Mouse (Mus musculus) right cerebral cortex, postnatal 25 days (tissue): ENCODE measurements around the gene Slc16a14.
A peak's percentile ranks its signal among the peaks of the same experiment; 100 is the strongest.
"Not testable (repeated sequence)": the region's sequence is repeated elsewhere in the genome, so short reads cannot be mapped to it uniquely, and the experiment has no call there.

ENCODE experiments used
- DNase-seq: peaks from one replicate; pipeline ENCODE4 v3.0.0; 2022

Gene Slc16a14

GRCm38 (mm10) chr1:84934503-84935333, at the start of gene Slc16a14:
Gene Slc16a14, minus strand, starts transcription at chr1:84935134.
- DNase-seq: peak; percentile 65

DNA sequence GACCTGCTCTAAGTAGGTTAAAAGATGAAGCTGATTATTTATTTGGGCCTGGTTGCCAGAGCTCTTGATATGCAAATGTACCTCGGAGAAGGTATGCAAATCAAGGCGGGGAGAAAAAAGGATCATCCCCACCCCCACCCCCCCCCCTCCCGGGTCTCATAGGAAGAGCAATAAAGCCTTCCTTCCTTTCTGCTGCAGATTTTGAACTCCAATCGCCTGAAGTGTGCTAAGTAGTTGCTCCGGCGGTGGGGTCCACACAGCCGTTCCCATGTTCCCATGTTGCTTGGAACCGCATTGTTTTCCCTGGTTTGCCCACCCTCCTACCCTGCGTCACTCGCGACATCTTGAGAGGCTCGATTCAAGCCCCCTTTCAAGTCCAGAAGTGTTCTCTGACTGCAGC, 26.8 kb upstream of the Slc16a14 start:
- DNase-seq: not testable (repeated sequence)

GRCm38 (mm10) chr1:84957713-84958112, 22.8 kb upstream of the Slc16a14 start:
- not testable (repeated sequence) for DNase-seq

- DNase-seq: not testable (repeated sequence)
Observed at GRCm38 (mm10) chr1:84956771-84957170, 21.8 kb upstream of the Slc16a14 start.

DNA sequence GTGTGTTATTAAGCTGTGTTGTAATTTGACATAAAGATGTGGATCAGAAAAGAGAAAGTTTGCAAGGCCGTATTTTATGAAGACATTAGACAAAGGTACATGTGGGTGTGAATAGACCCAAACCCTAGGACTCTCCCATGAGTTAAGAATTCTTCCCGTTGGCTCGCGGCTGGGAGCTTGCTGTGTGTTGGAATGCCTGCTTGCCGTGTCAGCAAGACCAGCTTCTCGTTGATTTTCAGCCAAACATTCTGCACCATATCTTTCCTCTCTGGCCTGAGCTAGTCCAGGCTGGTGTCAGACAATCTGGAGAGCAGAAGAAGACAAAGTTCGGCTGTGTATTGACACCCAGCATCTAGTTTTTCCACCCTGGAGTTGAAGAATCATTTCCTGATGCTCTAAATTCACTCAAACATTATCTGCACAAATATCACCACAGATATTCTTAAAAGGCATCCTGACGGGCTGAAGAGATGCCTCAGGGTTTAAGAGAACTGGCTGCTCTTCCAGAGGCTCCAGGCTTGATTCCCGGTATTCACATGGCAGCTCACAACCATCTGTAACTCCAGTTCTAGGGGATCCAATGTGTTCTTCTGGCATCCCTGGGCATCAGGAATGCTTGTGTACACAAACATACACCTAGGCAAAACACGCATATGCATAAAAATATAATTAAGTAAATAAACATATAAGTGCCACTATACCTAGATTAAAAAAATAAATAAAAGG, 17.7 kb upstream of the Slc16a14 start:
- no peak for DNase-seq

DNA sequence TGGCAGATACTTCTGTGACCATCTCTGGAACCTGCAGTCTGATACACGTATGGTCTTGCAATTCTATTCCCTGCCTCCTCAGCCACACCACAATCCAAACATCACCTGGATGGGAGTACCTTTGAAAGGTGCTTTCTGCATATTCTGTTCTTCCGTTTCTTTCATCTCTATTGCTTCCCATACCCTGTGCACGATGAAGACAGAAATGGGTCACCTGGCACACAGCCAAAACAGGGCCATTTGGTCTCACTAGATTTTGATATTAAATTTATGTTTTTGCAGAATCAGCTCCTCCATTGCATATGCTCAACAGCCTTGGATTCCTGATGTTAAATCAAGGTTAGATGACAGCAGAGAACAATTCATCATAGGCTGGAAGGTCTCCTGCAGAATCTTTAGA, 16.6 kb upstream of the Slc16a14 start:
- DNase-seq: no peak

GRCm38 (mm10) chr1:84947390-84947789, 12.5 kb upstream of the Slc16a14 start:
- no peak for DNase-seq

GRCm38 (mm10) chr1:84945950-84946349, 11.0 kb upstream of the Slc16a14 start:
- DNase-seq: no peak

DNA sequence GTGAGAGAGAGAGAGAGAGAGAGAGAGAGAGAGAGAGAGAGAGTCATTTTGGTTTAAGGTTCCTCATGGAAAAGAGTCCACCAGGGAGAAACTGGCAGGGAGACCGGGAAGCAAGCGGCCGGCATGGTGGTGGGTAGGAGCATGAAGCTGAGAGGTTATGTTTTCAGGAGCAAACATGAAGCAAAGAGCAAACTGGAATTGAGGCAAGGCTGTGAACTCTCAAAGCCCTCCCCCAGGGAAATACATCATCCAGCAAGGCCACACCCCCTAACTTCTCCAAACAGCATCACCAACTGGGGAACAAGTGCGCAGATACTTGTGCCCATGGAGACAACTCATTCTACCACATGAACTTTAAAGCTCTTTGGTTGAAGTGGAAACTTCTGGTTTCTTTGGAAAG, 8.6 kb upstream of the Slc16a14 start:
- no peak for DNase-seq

DNA sequence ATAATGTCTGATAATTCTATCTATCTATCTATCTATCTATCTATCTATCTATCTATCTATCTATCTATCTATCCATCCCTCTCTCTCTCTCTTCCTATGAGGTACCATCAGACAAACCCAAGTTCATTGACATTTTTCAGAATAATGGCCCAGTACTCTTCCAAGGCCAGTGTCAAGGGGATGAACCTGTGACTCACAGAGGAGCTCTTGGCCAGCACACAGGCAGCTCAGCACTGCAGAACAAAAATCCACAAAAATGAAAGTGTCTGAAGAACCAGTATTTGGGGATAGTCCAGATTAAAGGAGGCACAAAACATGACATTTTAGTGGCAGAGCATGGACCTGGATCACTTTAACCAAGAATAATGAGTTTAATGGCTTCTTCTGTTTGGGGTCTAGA, 7.7 kb upstream of the Slc16a14 start:
- DNase-seq: no peak

DNA sequence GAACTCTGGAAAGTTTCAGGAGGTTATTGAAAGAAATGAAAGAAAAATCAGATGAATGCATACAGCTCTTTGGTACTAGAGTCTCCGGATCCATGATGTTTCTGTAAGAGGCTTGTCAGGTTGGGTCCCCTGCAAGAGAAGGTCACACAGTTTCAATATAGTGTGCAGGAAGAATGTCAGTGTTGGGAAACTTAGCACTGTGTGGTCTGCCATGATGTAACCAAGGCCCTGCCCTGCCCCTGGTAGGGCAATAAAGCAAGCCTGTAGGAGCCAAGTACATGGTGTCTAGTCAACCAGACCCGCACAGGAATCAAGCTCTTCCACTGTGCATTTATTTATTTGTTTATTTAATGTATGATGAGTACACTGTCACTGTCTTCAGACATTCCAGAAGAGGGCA, 5.4 kb upstream of the Slc16a14 start:
- no peak for DNase-seq

DNA sequence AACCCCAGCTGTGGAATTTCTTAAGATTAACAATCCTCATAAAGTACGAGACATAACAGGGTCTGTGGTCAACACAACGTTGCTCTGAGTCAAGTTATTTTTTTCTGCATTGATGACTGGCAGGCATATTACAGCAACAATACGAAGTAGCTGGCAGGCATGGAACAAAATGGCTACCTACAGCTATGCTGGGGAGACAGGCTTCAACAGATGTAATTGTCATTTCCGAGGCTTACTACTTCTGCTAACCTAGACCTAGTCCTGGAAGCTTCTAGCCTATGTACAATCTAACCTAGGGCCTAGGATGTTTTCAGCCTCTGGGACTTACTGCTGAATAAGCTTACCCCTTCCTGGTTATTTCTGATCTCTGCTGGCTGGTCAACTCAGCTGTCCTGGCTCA, 4.5 kb upstream of the Slc16a14 start:
- DNase-seq: no peak

GRCm38 (mm10) chr1:84936716-84937510, 2.0 kb upstream of the Slc16a14 start:
- DNase-seq: no peak

DNA sequence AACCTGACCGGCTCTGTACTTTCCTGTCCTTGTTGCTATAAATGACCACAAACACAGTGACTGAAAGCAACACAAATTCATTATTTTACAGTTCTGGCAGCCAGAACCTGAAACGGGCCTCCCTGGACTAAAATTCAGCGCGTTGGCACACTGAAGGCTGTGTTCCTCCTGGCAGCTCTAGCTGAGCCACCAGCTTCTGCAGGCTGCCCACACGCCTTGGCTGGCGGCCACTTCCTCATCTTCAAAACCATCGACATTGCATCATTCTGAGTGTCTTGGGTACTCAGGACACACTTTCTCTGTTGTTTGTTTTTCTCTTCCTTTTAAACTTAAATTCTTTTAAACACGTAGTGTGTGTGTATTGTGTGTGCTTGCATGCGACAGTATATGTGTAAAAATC, 734 bp upstream of the Slc16a14 start:
- peak; percentile 83 for DNase-seq

GRCm38 (mm10) chr1:84934151-84934502, 807 bp downstream of the Slc16a14 start:
- DNase-seq: no peak

GRCm38 (mm10) chr1:84933472-84934150, 1.3 kb downstream of the Slc16a14 start:
- DNase-seq: peak; percentile 77

DNA sequence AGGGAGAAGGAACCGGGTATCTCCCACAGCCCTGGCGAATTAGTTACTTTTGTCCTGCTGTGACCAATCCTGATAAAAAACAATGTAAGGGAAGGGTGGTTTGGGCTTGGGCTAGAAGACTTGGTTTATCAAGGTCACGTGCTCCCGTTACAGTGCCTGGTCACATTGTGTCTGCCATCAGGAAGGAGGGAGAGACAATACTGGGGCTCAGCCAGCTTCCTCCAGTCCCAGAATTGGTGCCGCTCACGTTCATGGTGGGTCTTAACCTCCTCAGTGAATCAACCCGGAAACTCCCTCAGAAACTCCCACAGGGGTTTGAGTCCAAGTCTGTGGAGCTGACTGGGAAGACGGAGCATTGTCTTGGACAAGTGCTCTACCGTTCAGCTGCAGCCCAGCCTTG, 9.3 kb downstream of the Slc16a14 start:
- no peak for DNase-seq

- DNase-seq: no peak
Observed at GRCm38 (mm10) chr1:84924134-84924533, 10.8 kb downstream of the Slc16a14 start.

- no peak for DNase-seq
Observed at GRCm38 (mm10) chr1:84923432-84923831, 11.5 kb downstream of the Slc16a14 start.

DNA sequence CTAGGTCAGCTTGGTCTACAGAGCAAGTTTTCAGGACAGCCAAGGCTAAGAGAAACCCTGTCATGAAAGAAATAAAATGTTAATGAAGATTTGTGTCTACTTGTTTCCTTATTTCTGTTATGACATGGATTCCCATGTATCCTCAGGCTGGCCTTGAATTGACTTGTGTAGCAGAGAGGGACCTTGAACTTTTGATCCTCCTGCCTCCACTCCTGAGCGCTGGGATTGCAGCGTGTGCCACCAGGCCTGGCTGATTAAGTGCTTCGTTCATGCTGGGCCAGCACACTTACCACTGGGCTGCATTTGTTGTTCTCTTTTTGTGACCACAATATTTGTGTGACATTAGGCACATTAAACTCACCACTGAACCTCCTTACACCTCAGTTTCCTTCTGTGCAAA, 16.1 kb downstream of the Slc16a14 start:
- no peak for DNase-seq

- DNase-seq: no peak
Observed at GRCm38 (mm10) chr1:84915010-84915409, 19.9 kb downstream of the Slc16a14 start.

GRCm38 (mm10) chr1:84912571-84912970, 22.4 kb downstream of the Slc16a14 start:
- DNase-seq: no peak
